Mouse (Mus musculus): ENCODE results near the gene Sh2b2. TPM values are rescaled to one million over a fixed set of nuclear protein-coding genes. Genes with fewer than 3 reads are reported as not detected.
"Not testable (repeated sequence)": the region's sequence is repeated elsewhere in the genome, so short reads cannot be mapped to it uniquely, and the experiment has no call there.

The Sh2b2 gene
- polyA plus RNA-seq, 1 experiment from 2014 or later, result 21.3 TPM

DNA sequence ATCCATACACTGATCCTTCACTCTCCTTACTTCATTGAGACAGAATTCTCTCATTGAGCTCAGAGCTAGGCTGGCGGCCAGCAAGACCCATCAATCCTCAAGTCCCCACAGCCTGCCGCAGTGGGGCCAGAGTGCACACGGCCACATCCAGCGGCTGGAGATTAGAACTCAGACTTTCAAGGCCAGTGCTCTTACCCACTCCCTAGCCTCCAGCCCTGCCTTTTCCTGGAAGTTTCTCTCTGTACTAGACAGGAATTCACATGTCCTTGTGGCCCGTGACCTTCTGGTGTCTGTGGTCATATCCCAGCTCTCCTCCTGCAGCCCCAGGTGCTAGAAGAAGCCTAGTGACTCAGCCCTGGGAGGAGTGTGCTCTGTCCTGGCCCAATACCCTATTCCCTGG is 9.7 kb downstream of the Sh2b2 start:
- Histone ChIP-seq H3K4me3 (no peak overlapping the region), H3K27me3 (peaks cover 29% of the 10 kb centered on the region), H3K9ac (replicated peaks) (no peak overlapping the region), H3K36me3 (peaks cover 6% of the 10 kb centered on the region), H3K27ac (replicated peaks) (no peak overlapping the region), H3K4me1 (peaks cover 29% of the 10 kb centered on the region), H3K9me3 (no peaks in the 10 kb centered on the region), H3K4me2 (replicated peaks) (no peak overlapping the region)
- 87% methylated on average over 5 of the region's 5 CpGs for WGBS
- ATAC-seq (ENCODE audit: low FRiP score, low read depth), result no peak

DNA sequence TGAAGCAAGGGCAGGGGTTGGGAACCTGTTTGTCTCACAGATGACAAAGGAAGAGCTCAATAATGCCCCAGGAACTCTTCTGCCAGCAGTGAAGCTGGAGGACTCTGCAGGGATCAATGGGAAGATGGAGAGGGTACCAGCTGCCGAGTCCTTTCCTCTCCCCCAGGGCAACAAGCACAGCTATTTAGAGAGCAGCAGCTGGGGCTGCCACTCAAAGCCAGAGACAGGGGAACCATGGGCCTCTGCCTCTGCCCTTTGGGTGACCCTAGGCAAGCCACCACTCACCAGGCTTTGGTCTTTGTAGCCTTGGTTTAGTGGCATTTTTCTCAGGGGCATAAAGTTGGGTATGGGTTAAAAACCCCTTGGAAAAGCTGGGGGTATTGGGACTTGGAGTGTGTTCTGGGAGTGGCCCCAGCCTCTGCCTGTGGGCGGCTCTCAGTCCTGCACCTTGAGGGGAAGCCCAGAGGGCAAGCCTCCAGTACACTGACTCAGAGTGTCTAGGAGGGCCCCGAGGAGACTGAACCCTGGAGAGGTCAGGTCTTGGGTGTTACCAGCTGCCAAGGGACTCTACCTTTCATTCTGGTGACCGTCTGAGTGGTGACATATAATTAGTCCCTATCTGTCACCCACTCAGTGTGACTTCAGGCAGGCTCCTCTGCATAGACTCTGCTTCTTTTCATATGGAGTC is 15.9 kb downstream of the Sh2b2 start:
- H3K36me3 ChIP-seq, result peaks cover 37% of the 10 kb centered on the region
- no peak overlapping the region for H3K4me3 ChIP-seq
- H3K27ac ChIP-seq (replicated peaks), result no peak overlapping the region
- H3K9ac ChIP-seq (replicated peaks), result no peak overlapping the region
- peaks cover 19% of the 10 kb centered on the region for H3K27me3 ChIP-seq
- no peak for ATAC-seq (ENCODE audit: low FRiP score, low read depth)
- peaks cover 5% of the 10 kb centered on the region; the same call in 1 of the 2 replicates for H3K4me1 ChIP-seq
- H3K9me3 ChIP-seq, result no peaks in the 10 kb centered on the region
- WGBS, result 77% methylated on average over 4 of the region's 4 CpGs
- no peak overlapping the region for H3K4me2 ChIP-seq (replicated peaks)

- peaks cover under 1% of the 10 kb centered on the region; the same call in 1 of the 2 replicates for H3K27me3 ChIP-seq
- H3K4me1 ChIP-seq, result no peaks in the 10 kb centered on the region
- H3K9me3 ChIP-seq, result no peaks in the 10 kb centered on the region
- ATAC-seq (ENCODE audit: low FRiP score, low read depth), result no peak
- H3K4me2 ChIP-seq (replicated peaks), result no peak overlapping the region
- H3K4me3 ChIP-seq, result no peak overlapping the region
- no peak overlapping the region for H3K27ac ChIP-seq (replicated peaks)
- 78% methylated on average over 7 of the region's 7 CpGs for WGBS
- no peak overlapping the region for H3K9ac ChIP-seq (replicated peaks)
- H3K36me3 ChIP-seq, result peaks cover 68% of the 10 kb centered on the region
These were observed 20.0 kb downstream of the Sh2b2 start for GRCm38 (mm10) chr5:136226246-136226876.

GRCm38 (mm10) chr5:136218585-136218984 is 27.8 kb downstream of the Sh2b2 start:
- Histone ChIP-seq H3K27ac (replicated peaks) (no peak overlapping the region), H3K9ac (replicated peaks) (no peak overlapping the region), H3K9me3 (0 out of 2 replicates have a peak, but pooled peaks cover 6% of the 10 kb centered on the region), H3K4me2 (replicated peaks) (no peak overlapping the region), H3K4me1 (no peaks in the 10 kb centered on the region), H3K36me3 (peaks cover 45% of the 10 kb centered on the region), H3K27me3 (no peaks in the 10 kb centered on the region), H3K4me3 (no peak overlapping the region)
- WGBS, result 85% methylated on average over 12 of the region's 12 CpGs
- ATAC-seq (ENCODE audit: low FRiP score, low read depth), result no peak

DNA sequence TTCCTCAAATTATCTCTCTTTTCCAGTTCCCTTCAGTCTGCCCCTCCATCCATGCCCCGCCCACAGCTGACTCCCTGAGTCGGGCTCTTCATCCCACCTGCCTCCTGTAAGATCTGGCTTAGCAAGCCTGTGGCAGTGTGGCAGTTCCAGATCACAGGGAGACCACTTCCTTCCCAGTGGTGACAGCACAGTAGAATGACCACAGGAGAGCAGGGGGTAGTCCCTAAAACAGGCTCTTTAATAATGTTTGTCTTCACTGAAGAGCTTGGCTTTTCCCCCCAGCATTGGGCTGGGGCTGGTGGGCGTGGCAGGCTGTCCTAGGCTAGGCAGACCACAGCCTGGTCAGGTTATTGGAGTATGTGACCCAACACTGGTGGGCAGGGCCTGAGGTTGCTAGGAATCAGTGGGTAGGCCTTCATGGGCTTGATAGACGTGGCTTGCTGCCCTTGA is 28.4 kb downstream of the Sh2b2 start:
- no peak overlapping the region for H3K4me2 ChIP-seq (replicated peaks)
- H3K9ac ChIP-seq (replicated peaks), result no peak overlapping the region
- H3K4me1 ChIP-seq, result no peaks in the 10 kb centered on the region
- 0 out of 2 replicates have a peak, but pooled peaks cover 6% of the 10 kb centered on the region for H3K9me3 ChIP-seq
- peaks cover 39% of the 10 kb centered on the region for H3K36me3 ChIP-seq
- no peak overlapping the region for H3K4me3 ChIP-seq
- no peak for ATAC-seq (ENCODE audit: low FRiP score, low read depth)
- H3K27ac ChIP-seq (replicated peaks), result no peak overlapping the region
- H3K27me3 ChIP-seq, result no peaks in the 10 kb centered on the region
- WGBS, result 73% methylated on average over 4 of the region's 4 CpGs

GRCm38 (mm10) chr5:136217004-136217665 is 29.2 kb downstream of the Sh2b2 start:
- no peak overlapping the region for H3K4me3 ChIP-seq
- H3K27ac ChIP-seq (replicated peaks), result no peak overlapping the region
- 0 out of 2 replicates have a peak, but pooled peaks cover 6% of the 10 kb centered on the region for H3K9me3 ChIP-seq
- no peaks in the 10 kb centered on the region for H3K4me1 ChIP-seq
- WGBS, result 87% methylated on average over 18 of the region's 18 CpGs
- no peak overlapping the region for H3K9ac ChIP-seq (replicated peaks)
- no peak overlapping the region for H3K4me2 ChIP-seq (replicated peaks)
- ATAC-seq (ENCODE audit: low FRiP score, low read depth), result no peak
- H3K27me3 ChIP-seq, result no peaks in the 10 kb centered on the region
- peaks cover 33% of the 10 kb centered on the region for H3K36me3 ChIP-seq

DNA sequence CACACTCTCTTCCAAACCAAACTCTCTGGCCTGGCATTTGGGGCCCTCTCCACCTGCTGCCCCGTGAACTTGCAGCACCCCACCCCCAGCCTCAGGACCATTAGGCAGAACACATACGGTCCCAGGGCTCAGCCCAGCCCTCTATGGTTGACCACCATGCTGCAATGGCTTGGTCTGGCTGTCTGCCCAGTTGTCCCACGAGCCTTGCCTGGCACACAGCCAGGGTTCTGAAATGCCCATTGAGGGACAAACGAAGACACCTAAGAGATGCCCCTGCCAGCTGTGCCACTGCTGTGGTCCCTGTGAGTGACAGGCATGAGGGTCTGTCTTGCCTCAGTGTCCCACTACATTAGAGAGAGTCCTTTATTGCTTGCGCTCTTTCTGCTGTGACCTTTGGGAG is 30.4 kb downstream of the Sh2b2 start:
- H3K27ac ChIP-seq (replicated peaks), result no peak overlapping the region
- H3K36me3 ChIP-seq, result peaks cover 21% of the 10 kb centered on the region
- 0 out of 2 replicates have a peak, but pooled peaks cover 6% of the 10 kb centered on the region for H3K9me3 ChIP-seq
- no peak overlapping the region for H3K9ac ChIP-seq (replicated peaks)
- no peaks in the 10 kb centered on the region for H3K4me1 ChIP-seq
- no peak overlapping the region for H3K4me3 ChIP-seq
- H3K27me3 ChIP-seq, result no peaks in the 10 kb centered on the region
- 88% methylated on average over 5 of the region's 5 CpGs for WGBS
- no peak overlapping the region for H3K4me2 ChIP-seq (replicated peaks)
- no peak for ATAC-seq (ENCODE audit: low FRiP score, low read depth)

- no peak overlapping the region for H3K27ac ChIP-seq (replicated peaks)
- 0 out of 2 replicates have a peak, but pooled peaks cover 6% of the 10 kb centered on the region for H3K9me3 ChIP-seq
- peaks cover 20% of the 10 kb centered on the region for H3K36me3 ChIP-seq
- 84% methylated on average over 3 of the region's 3 CpGs for WGBS
- no peaks in the 10 kb centered on the region for H3K4me1 ChIP-seq
- no peak overlapping the region for H3K4me2 ChIP-seq (replicated peaks)
- H3K9ac ChIP-seq (replicated peaks), result no peak overlapping the region
- no peaks in the 10 kb centered on the region for H3K27me3 ChIP-seq
- no peak overlapping the region for H3K4me3 ChIP-seq
- ATAC-seq (ENCODE audit: low FRiP score, low read depth), result no peak
These were observed 31.1 kb downstream of the Sh2b2 start for GRCm38 (mm10) chr5:136215211-136215610.

DNA sequence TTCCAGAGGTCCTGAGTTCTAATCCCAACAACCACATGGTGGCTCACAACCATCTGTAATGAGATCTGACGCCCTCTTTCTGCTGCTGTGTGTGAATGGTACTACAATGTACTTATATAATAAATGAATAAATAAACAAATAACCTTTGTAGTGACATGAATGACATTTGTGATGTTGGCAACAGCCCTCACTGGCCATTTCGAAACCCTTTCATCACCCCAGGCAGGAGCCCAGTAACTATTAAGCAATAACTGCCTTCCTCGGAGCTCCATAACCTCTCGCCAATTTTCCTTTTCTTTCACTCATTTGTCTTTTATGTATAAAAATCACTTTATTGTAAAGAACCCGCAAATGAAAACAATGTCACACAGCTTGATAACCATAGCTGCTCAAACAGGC is 32.6 kb downstream of the Sh2b2 start:
- WGBS, result 79% methylated on average over 5 of the region's 5 CpGs
- no peak overlapping the region for H3K4me2 ChIP-seq (replicated peaks)
- 0 out of 2 replicates have a peak, but pooled peaks cover 6% of the 10 kb centered on the region for H3K9me3 ChIP-seq
- H3K4me3 ChIP-seq, result no peak overlapping the region
- no peak overlapping the region for H3K9ac ChIP-seq (replicated peaks)
- ATAC-seq (ENCODE audit: low FRiP score, low read depth), result no peak
- H3K36me3 ChIP-seq, result peaks cover 8% of the 10 kb centered on the region
- H3K27ac ChIP-seq (replicated peaks), result no peak overlapping the region
- H3K27me3 ChIP-seq, result no peaks in the 10 kb centered on the region
- no peaks in the 10 kb centered on the region for H3K4me1 ChIP-seq

DNA sequence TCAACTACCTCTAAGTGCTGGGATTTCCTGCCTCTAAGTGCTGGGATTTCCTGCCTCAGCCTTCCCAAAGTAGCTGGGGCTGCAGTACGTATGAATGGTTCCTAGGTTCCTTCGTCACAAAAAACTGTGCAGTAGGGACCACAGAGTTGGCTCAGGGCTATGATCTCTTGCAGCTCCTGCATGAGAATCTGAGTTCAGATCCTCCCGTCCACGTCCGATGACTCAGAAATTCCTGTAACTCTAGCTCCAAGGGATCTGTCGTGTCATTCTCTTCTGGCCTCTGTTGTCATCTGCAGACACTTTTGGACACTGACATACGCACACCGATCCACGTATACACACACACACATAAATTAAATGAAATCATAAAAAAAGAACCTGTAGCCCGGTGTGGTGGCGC is 33.6 kb downstream of the Sh2b2 start:
- Histone ChIP-seq H3K4me3 (no peak overlapping the region), H3K36me3 (no peaks in the 10 kb centered on the region), H3K27ac (replicated peaks) (no peak overlapping the region), H3K4me2 (replicated peaks) (no peak overlapping the region), H3K27me3 (no peaks in the 10 kb centered on the region), H3K9ac (replicated peaks) (no peak overlapping the region), H3K9me3 (0 out of 2 replicates have a peak, but pooled peaks cover 6% of the 10 kb centered on the region), H3K4me1 (no peaks in the 10 kb centered on the region)
- ATAC-seq (ENCODE audit: low FRiP score, low read depth), result no peak
- WGBS, result 95% methylated on average over 11 of the region's 11 CpGs

- H3K36me3 ChIP-seq; ATAC-seq (ENCODE audit: low FRiP score, low read depth); H3K4me3 ChIP-seq; H3K4me2 ChIP-seq (replicated peaks); H3K9ac ChIP-seq (replicated peaks); H3K27ac ChIP-seq (replicated peaks); H3K27me3 ChIP-seq; H3K4me1 ChIP-seq; H3K9me3 ChIP-seq: not testable (repeated sequence)
- 92% methylated on average over 14 of the region's 14 CpGs for WGBS
These were observed 34.8 kb downstream of the Sh2b2 start for GRCm38 (mm10) chr5:136211341-136212102.

Data from midbrain, embryonic 12.5 days (tissue).